Comparison of ENCODE assay signal across 15 mouse cellular contexts in the genomic region with DNA sequence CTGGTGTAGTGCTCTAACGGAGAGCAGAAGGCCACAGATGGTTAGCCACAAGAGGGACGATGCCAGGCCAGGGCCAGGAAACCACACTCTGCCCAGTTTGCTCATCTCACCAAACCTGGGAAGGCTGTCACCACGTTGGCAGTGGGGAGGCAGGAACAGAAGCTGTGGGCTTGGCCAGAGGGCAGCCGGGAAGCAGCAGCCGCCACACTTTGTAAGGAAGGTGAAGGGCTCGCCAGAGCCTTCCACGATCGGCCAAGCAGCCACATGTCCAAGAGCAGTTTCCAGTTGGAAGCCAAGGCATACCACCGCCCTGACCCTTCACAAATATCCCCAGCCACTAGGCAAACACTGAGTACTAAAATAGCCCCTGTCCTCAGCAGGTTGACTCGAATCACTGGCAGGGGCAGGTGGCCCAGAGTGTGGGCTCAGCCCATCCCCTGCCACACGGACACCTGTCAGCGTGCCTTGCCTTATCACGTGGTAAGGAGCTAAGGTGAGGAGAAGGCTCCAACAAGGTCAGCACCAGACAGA.
DNase-seq lines count a peak whose midpoint lies in the region; ATAC-seq and TF ChIP-seq lines count a peak whose summit lies in the region.
"Had no signal": no experiment of that assay in that cellular context is flagged by ENCODE, and none has a peak within 500 bp of the region (broad histone marks: within the 10 kb centered on the region; RNA-seq: fewer than 3 reads in every experiment).

No protein-coding gene starts in this region.

- H3K4me1 ChIP-seq in heart, postnatal 0 days (ENCODE audit: control insufficient read depth, insufficient read depth) = 0 out of 2 replicates have a peak, but pooled peaks cover 5% of the 10 kb centered on the region
- no peaks in the 10 kb centered on the region for H3K4me1 ChIP-seq in stomach, postnatal 0 days (replicated peaks; ENCODE audit: control insufficient read depth, insufficient read depth)
- H3K4me1 ChIP-seq: forebrain, embryonic 15.5 days had no signal

- H3K4me3 ChIP-seq in gastrocnemius, adult 2 months = no peak overlapping the region
- H3K4me3 ChIP-seq in heart, postnatal 0 days (ENCODE audit: low read depth, low read length) = no peak overlapping the region
- no peak overlapping the region for H3K4me3 ChIP-seq in stomach, postnatal 0 days (ENCODE audit: low read depth, low read length)
- H3K4me3 ChIP-seq: forebrain, embryonic 15.5 days; heart, embryonic 13.5 days; hindbrain, embryonic 15.5 days; megakaryocyte, embryonic 14.5 days had no signal

- TF ChIP-seq EP300 in heart, postnatal 0 days (IDR thresholded peaks at IDR 0.05; ENCODE audit: low read depth) = no peak
- TF ChIP-seq EP300 in stomach, postnatal 0 days (optimal IDR thresholded peaks at IDR 0.05) = no peak

- no peaks in the 10 kb centered on the region for H3K27me3 ChIP-seq in heart, postnatal 0 days (ENCODE audit: control insufficient read depth, insufficient read depth, low read length)
- no peaks in the 10 kb centered on the region for H3K27me3 ChIP-seq in stomach, postnatal 0 days (ENCODE audit: control insufficient read depth, insufficient read depth, low read length)
- H3K27me3 ChIP-seq: forebrain, embryonic 15.5 days; heart, embryonic 13.5 days; hindbrain, embryonic 15.5 days had no signal

- DNase-seq in left cerebral cortex, postnatal 4 days = peak; percentile 32
- no peak for DNase-seq in left cerebral cortex, adult 18-20 months (ENCODE audit: low spot score in 2 of 2)
- peak; percentile 91 for DNase-seq in gastrocnemius, adult 2 months
- no peak for DNase-seq in heart, postnatal 0 days (ENCODE audit: low spot score)
- DNase-seq in stomach, postnatal 0 days (ENCODE audit: low spot score) = no peak
- DNase-seq in adrenal gland, postnatal 25 days = no peak
- DNase-seq in right cerebral cortex, adult 18-20 months = no peak
- DNase-seq: B cell, adult 2 months; kidney, adult 18-20 months; kidney, postnatal 36 days had no signal

- H3K9ac ChIP-seq in heart, postnatal 0 days (replicated peaks; ENCODE audit: low read depth, low read length) = no peak overlapping the region
- H3K9ac ChIP-seq in stomach, postnatal 0 days (ENCODE audit: low read length) = no peak overlapping the region
- H3K9ac ChIP-seq: forebrain, embryonic 15.5 days; heart, embryonic 13.5 days; hindbrain, embryonic 15.5 days had no signal

- no peaks in the 10 kb centered on the region for H3K9me3 ChIP-seq in heart, postnatal 0 days (replicated peaks; ENCODE audit: control insufficient read depth, low read length)
- H3K9me3 ChIP-seq in stomach, postnatal 0 days (ENCODE audit: control insufficient read depth, low read length) = no peaks in the 10 kb centered on the region
- H3K9me3 ChIP-seq: forebrain, embryonic 15.5 days; hindbrain, embryonic 15.5 days had no signal

- peak; percentile 5; the same call in 1 of the 2 replicates for TF ChIP-seq CTCF in gastrocnemius, adult 2 months (IDR thresholded peaks at IDR 0.05)
- TF ChIP-seq CTCF in heart, postnatal 0 days (IDR thresholded peaks at IDR 0.05; ENCODE audit: low read depth) = no peak
- no peak for TF ChIP-seq CTCF in stomach, postnatal 0 days (IDR thresholded peaks at IDR 0.05; ENCODE audit: low read depth)

- intact Hi-C loops in left cerebral cortex, postnatal 4 days (cut with DNase I) = no loop called here
- intact Hi-C loops in gastrocnemius, adult 2 months (cut with DNase I) = no loop called here

- peak overlapping the region; percentile 93 for H3K27ac ChIP-seq in gastrocnemius, adult 2 months
- no peak overlapping the region for H3K27ac ChIP-seq in heart, postnatal 0 days (ENCODE audit: low read depth)
- H3K27ac ChIP-seq in stomach, postnatal 0 days (replicated peaks) = no peak overlapping the region
- H3K27ac ChIP-seq: forebrain, embryonic 15.5 days; heart, embryonic 13.5 days; hindbrain, embryonic 15.5 days had no signal

- no peaks in the 10 kb centered on the region for H3K36me3 ChIP-seq in heart, postnatal 0 days (replicated peaks; ENCODE audit: control insufficient read depth, insufficient read depth, low read length)
- no peaks in the 10 kb centered on the region for H3K36me3 ChIP-seq in stomach, postnatal 0 days (ENCODE audit: control insufficient read depth, insufficient read depth, low read length)
- H3K36me3 ChIP-seq: forebrain, embryonic 15.5 days; heart, embryonic 13.5 days; hindbrain, embryonic 15.5 days had no signal

- no peak overlapping the region for H3K4me2 ChIP-seq in heart, postnatal 0 days (ENCODE audit: low read depth, low read length)
- H3K4me2 ChIP-seq in stomach, postnatal 0 days (replicated peaks; ENCODE audit: low read depth) = no peak overlapping the region
- H3K4me2 ChIP-seq: forebrain, embryonic 15.5 days; heart, embryonic 13.5 days; hindbrain, embryonic 15.5 days had no signal

- 51% methylated on average over 13 of the region's 13 CpGs for WGBS in heart, postnatal 0 days
- 81% methylated on average over 13 of the region's 13 CpGs for WGBS in stomach, postnatal 0 days

- ATAC-seq in heart, postnatal 0 days (ENCODE audit: insufficient read depth, low read depth) = peak; percentile 71
- ATAC-seq in stomach, postnatal 0 days (ENCODE audit: low FRiP score, low TSS enrichment) = peak; percentile 14; the same call in 1 of the 2 replicates
- ATAC-seq in activated CD4-positive, CD25-positive, alpha-beta regulatory T cell, adult 4 months = no peak
- ATAC-seq: forebrain, embryonic 15.5 days had no signal

Comparison
In these comparisons a context has a peak if more than half of its experiments do, and no peak if none do; other contexts are left out.
1. DNase-seq: peak in left cerebral cortex, postnatal 4 days (single experiment) and gastrocnemius, adult 2 months (single experiment); none in left cerebral cortex, adult 18-20 months (0 of 2), heart, postnatal 0 days (single experiment), stomach, postnatal 0 days (single experiment), adrenal gland, postnatal 25 days (single experiment) and right cerebral cortex, adult 18-20 months (single experiment).